Mouse (Mus musculus) mammary gland, adult 2 months (tissue): Measurements from ENCODE around the gene Myo18a. TPM values are rescaled to one million over a fixed set of nuclear protein-coding genes. Genes with fewer than 3 reads are reported as not detected.

Source experiments
- polyA plus RNA-seq: library from polyadenylated mRNA; depleted of rRNA; stranded (reverse); fragments of >200 nt; gene quantifications from 2 replicates; pipeline ENCODE4 v1.2.3, GENCODE M21; 2012; ENCODE audit warnings: low replicate concordance; rRNA removed

Gene Myo18a
- polyA plus RNA-seq: 47.0 and 51.8 TPM in 2 replicates

DNA sequence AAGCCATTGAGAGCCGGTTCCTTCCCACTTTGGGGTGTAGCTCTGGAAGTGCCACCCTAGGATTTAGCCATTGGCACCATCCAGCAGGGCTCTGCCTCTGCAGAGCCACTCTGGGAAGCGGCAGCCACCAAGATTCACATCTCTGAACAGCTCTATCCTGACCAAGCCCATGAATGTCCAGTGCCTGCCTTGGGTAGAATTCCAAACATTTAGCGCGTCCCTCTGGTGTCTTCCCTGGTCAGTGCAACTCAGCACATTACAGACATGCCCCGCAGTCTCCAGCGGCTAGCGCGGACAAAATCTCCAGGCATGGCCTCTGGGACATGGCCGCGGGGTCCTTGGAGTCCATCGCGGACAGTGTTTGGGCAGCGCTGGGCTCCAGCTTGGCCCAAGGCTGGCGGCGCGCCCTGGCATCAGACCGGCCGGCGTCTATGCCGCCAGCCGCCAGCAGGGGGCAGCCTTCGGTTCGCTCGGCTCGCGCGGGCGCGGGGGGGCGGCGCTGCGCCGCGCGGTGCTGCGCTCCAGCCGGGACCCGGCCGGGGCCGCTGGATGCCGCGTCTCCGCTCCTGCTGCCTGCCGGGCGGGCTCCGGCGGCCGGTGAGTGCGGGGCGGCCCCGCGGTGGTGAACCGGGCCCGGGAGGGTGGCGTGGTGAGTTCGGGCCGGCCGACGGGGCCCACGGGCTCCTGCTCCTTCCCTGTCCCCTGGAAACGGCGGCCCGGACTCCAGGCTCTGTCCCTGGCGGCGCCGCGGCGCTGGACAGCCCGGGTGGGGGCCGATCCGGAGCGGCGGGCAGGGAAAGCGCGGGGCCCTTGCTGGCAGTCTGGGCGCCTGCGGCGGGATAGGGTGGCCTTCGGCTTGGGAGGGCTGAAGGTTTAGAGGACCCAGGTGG is at the start of gene Myo18a:
Gene Myo18a, plus strand, starts transcription at position 464 of the 890 bp plus-strand sequence.

GRCm38 (mm10) chr11:77725183-77725582 is 37.9 kb upstream of the Myo18a start, which contains the start of gene Cryba1:
TSS of gene Cryba1 (minus strand) at chr11:77725283.

DNA sequence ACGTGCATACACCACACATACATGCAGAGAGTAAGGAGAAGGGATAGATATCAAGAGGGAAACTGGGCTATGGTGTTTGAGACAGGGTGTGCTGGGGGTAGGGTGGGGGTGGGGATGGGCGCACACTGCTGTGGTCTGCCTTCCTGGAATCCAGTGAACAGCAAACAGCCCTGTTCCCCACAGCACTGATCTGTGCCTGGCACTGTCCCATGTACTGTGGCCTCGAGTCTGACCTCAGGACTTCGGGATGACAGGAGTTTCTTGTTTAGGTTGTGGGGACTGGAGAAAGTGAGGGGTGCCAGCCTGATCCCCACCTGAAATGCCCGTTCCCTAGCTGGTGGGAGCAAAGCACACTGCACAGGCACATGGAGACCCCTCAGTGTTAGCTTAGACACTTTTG is 24.7 kb downstream of the Myo18a start, which contains the start of gene Gm10277:
Gene Gm10277, minus strand, starts transcription at position 41 of the 400 bp plus-strand sequence.

DNA sequence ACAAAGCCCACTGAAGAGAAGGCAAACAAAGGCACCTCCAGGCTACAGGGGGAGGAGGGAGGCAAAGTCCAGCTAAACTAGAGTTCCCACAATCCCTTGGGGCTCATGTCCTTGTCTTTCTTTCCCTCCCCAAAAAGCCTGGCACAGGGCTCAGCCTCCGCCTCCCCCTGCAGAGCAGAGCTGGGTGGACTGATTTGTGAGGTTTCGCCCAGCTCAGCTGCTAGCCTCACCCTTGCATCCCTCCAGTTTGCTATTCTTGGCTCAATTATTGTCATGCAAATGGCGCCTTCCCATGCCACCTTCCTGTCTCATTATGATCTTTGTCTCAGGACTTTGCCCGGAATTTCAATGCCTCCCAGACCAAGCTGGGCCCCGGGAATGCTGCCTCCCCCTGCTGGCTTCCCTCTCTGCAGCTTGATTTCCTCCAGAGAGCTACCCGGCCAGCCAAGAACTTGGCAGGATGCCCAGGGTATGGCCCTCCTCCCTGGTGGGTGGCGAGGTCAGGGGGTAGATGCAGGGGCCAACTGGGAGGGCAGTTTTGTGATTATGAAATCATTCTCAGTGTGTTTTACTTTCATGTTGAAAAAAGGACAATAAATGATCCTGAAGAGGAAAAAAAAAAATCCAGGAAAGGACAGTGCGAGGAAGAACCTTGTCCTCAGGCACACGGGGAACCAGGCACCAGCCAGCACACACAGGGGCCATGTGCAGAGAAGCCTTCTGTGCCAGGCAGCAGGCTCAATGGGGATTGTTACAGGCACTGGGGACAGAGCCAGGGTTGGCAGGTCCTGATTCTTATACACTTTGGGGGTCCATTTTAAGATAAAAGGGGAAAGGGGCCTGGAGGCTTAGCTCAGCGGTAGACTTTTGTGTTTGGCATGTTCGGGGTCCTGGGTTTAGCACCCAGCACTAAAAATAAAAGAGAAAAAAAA is 131.0 kb downstream of the Myo18a start, which contains the start of gene Pipox:
Gene Pipox, minus strand, starts transcription at position 310 of the 932 bp plus-strand sequence.

Other genes starting within 250 kb of the Myo18a start
- 24.1 and 48.2 TPM in 2 replicates for gene Abhd15, start 248.1 kb upstream of the Myo18a start, polyA plus RNA-seq
- gene Trp53i13, start 247.3 kb upstream of the Myo18a start, polyA plus RNA-seq: 32.3 and 56.0 TPM in 2 replicates
- gene Gm10392, start 244.0 kb upstream of the Myo18a start, polyA plus RNA-seq: 0.13 and 0.19 TPM in 2 replicates
- gene Taok1, start 155.4 kb upstream of the Myo18a start, polyA plus RNA-seq: 3.4 and 8.1 TPM in 2 replicates
- 13.6 and 24.4 TPM in 2 replicates for gene Nufip2, start 77.1 kb upstream of the Myo18a start, polyA plus RNA-seq
- not detected in 2 replicates for gene Cryba1, start 38.0 kb upstream of the Myo18a start, polyA plus RNA-seq
- gene Gm10277, start 24.5 kb downstream of the Myo18a start, polyA plus RNA-seq: not detected in 2 replicates
- 0.50 and 0.62 TPM in 2 replicates for gene Pipox, start 130.8 kb downstream of the Myo18a start, polyA plus RNA-seq
- 1.1 and 1.4 TPM in 2 replicates for gene Sez6, start 167.6 kb downstream of the Myo18a start, polyA plus RNA-seq
- gene Phf12, start 219.5 kb downstream of the Myo18a start, polyA plus RNA-seq: 37.3 and 77.4 TPM in 2 replicates